Mouse (Mus musculus): ENCODE data around the gene Olfr224.
"Not testable (repeated sequence)": the region's sequence is repeated elsewhere in the genome, so short reads cannot be mapped to it uniquely, and the experiment has no call there.

Gene Olfr224

DNA sequence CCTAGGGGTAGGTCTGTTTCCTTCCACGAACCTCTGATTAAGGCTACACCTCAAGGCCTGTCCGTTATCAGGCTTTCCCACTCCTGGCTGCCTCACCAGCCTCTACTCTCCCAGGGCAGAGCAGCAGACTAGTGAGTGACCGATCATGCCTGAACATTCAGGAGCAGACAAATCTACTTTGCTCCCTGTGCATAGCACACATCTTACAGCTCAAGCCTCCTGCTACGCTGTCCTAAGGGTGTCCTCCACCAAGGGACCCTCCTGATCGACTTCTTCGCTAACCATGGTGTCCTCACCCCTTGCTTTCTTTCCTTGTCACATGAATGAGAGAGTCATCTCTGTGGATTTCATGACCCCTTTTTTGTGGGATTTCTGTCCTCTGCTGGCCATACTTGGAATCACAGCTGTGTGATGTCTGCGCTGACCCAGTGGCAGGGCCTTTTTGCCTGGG lies 17.6 kb upstream of the Olfr224 start:
- TF ChIP-seq GATA4 (IDR thresholded peaks at IDR 0.05; ENCODE audit: insufficient replicate concordance, low read length): no peak

DNA sequence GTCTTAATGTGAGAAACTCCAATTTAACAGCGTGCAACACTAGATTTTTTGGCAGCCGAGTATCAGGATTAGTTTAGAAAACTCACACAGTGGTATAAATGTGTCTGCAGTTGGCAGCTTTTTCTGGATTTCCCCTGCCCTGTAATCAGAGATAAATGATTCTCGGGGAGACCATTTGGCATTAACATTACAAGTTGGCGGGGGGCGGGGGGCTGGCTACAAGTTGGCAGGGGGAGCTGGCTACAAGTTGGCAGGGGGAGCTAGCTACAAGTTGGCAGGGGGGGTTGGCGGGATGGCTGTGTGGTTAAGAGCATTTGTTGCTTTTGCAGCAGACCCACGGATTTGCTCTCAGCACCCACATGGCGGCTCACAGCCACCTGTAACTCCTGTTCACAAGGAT lies 8.3 kb upstream of the Olfr224 start:
- TF ChIP-seq GATA4 (IDR thresholded peaks at IDR 0.05; ENCODE audit: insufficient replicate concordance, low read length): no peak

DNA sequence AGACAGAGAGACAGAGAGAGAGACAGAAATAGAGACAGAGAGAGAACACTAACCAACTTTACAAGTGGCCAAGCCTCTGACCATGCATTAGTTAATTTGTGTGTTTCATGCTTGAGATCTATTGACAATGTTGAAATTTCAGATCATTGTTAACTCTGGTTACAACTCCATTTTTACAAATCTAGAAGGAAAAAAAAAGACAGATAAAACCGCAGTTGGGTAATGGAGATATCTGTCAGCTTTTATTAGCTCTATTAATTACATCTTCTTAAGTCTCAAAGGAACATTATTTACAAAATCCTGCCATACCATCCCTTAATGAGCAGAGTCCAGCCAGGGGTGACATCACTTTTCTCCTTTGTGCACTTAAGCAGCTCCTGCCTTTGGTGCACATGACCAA lies 7.1 kb upstream of the Olfr224 start, which contains the start of gene Olfr325:
Olfr325 (plus strand) TSS at position 301 of the 400 bp plus-strand sequence.
- no peak for TF ChIP-seq GATA4 (IDR thresholded peaks at IDR 0.05; ENCODE audit: insufficient replicate concordance, low read length)

DNA sequence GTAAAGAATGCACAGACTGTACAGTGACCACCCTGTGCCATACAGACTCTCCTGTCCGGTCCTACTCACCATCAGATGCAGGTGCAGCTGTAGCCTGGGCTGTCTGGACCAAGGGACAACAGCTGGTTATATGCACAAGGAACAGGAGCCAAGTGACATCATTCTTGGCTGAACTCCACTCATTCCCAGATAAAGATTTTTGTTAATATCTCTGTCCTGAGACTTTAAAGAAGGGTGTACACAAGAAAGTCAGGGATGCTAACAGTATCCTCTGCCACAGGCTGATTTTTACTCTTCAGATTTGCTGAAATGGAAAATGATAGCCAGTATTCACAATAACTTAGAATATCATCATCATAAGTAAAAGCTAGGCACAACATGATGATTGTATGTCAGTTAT lies 14.8 kb downstream of the Olfr224 start, which contains the start of gene Olfr328:
Olfr328 (minus strand) TSS at position 101 of the 400 bp plus-strand sequence.
- no peak for TF ChIP-seq GATA4 (IDR thresholded peaks at IDR 0.05; ENCODE audit: insufficient replicate concordance, low read length)

DNA sequence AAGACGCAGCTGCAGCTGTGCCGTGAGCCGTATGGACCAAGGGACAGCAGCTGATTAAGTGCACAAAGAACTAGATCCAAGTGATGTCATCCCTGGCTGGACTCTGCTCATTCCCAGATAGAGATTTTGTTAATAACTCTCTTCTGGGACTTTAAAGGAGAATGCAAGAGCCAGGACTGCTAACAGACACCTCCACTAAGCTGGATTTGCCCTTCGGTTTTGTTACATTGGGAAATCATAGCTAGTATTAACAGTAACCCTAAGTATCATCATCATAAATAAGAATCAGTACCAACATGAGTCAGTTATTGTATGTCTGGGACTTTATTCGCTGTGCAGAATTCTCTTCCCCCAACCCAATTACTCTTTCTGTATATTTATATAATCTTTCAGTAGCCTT lies 24.0 kb downstream of the Olfr224 start, which contains the start of gene Olfr329-ps:
Olfr329-ps (minus strand) TSS at position 101 of the 400 bp plus-strand sequence.
- TF ChIP-seq GATA4 (IDR thresholded peaks at IDR 0.05; ENCODE audit: insufficient replicate concordance, low read length): no peak

DNA sequence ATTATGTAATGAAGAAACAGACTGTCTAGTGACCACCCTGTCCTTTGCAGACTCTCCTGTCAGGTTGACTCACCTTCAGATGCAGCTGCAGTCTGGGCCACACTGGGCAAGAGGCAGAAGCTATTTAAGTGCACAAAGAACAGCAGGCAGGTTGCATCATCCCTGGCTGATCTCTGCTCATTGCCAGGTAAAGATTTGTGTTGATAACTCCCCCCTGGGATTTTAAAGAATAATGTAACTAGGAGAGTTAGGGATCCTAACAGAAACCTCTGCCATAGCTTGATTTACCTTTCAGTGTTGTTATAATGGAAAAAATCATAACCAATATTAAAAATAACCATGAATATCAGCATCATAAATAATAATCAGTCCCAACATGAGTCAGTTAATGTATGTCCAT lies 35.6 kb downstream of the Olfr224 start, which contains the start of gene Olfr330:
Olfr330 (minus strand) TSS at position 101 of the 400 bp plus-strand sequence.
- not testable (repeated sequence) for TF ChIP-seq GATA4 (IDR thresholded peaks at IDR 0.05; ENCODE audit: insufficient replicate concordance, low read length)

All from liver, adult (tissue).